Mouse (Mus musculus) liver, embryonic 13.5 days (tissue): ENCODE measurements at regions not wholly inside any gene's neighbourhood (a gene's known extent, or its start where the extent isn't known, plus 50 kb on each side); places are given as distances from the start of the nearest gene placed in this dataset.

Experiments used
- ATAC-seq: fragments of 200-750 bp; cut with Nextera tagmentation; 2 replicates; pipeline ENCODE4 v1.8.0; 2017; ENCODE audit warnings: low read depth, mild to moderate bottlenecking, moderate number of reproducible peaks, moderate library complexity
- DNase-seq: peaks from one replicate; pipeline ENCODE4 v3.0.0; 2022
- H3K27ac ChIP-seq: fragments of 300-500 bp; sonication (generic); 2 replicates; pipeline ENCODE4 v1.5.1; 2015; ENCODE audit warnings: moderate library complexity, mild to moderate bottlenecking, inconsistent platforms
- H3K27me3 ChIP-seq: fragments of 300-500 bp; sonication (generic); 2 replicates; pipeline ENCODE4 v1.6.1; 2015; ENCODE audit warnings: mild to moderate bottlenecking, inconsistent platforms
- H3K36me3 ChIP-seq: fragments of 300-500 bp; sonication (generic); 2 replicates; pipeline ENCODE4 v1.6.1; 2015; ENCODE audit warnings: mild to moderate bottlenecking, inconsistent platforms
- H3K4me1 ChIP-seq: fragments of 300-500 bp; sonication (generic); replicated peaks from 2 replicates; pipeline ENCODE4 v1.6.1; 2015; ENCODE audit warnings: inconsistent platforms
- H3K4me2 ChIP-seq: fragments of 300-500 bp; sonication (generic); 2 replicates; pipeline ENCODE4 v1.6.1; 2015; ENCODE audit warnings: inconsistent platforms, mild to moderate bottlenecking, moderate library complexity
- H3K4me3 ChIP-seq: fragments of 300-500 bp; sonication (generic); replicated peaks from 2 replicates; pipeline ENCODE4 v1.5.1; 2015; ENCODE audit warnings: mild to moderate bottlenecking, inconsistent platforms
- H3K9ac ChIP-seq: fragments of 300-500 bp; sonication (generic); 2 replicates; pipeline ENCODE4 v1.6.1; 2015; ENCODE audit warnings: mild to moderate bottlenecking, inconsistent platforms
- H3K9me3 ChIP-seq: fragments of 300-500 bp; sonication (generic); replicated peaks from 2 replicates; pipeline ENCODE4 v1.6.1; 2016; ENCODE audit warnings: inconsistent platforms
- WGBS: fragments of 180-500 bp; shearing (Covaris S2); methylation state at CpG from one replicate; pipeline ENCODE4 v1.1.7; 2015; ENCODE audit not compliant: insufficient replicate concordance; 5-methylcytosine and 5-hydroxymethylcytosine counted together

- H3K27me3 ChIP-seq = no peaks in the 10 kb centered on the region
- no peaks in the 10 kb centered on the region for H3K4me1 ChIP-seq
- 59% methylated on average over 4 of the region's 4 CpGs for WGBS
- H3K36me3 ChIP-seq = no peaks in the 10 kb centered on the region
- no peak overlapping the region for H3K4me3 ChIP-seq
- DNase-seq (no peak), ATAC-seq (no peak)
- H3K4me2 ChIP-seq = no peak overlapping the region
- H3K9ac ChIP-seq = no peak overlapping the region
- H3K9me3 ChIP-seq = no peaks in the 10 kb centered on the region
- H3K27ac ChIP-seq = no peak overlapping the region
These were observed 100.0 kb downstream of the Nfkbiz start for GRCm38 (mm10) chr16:55738741-55739140.

- H3K9me3 ChIP-seq = no peaks in the 10 kb centered on the region
- H3K9ac ChIP-seq = no peak overlapping the region
- no peaks in the 10 kb centered on the region for H3K27me3 ChIP-seq
- H3K36me3 ChIP-seq = no peaks in the 10 kb centered on the region
- H3K4me2 ChIP-seq = no peak overlapping the region
- H3K27ac ChIP-seq = no peak overlapping the region
- H3K4me3 ChIP-seq = no peak overlapping the region
- 78% methylated on average over 7 of the region's 7 CpGs for WGBS
- DNase-seq (no peak), ATAC-seq (no peak)
- H3K4me1 ChIP-seq = no peaks in the 10 kb centered on the region
These were observed 103.2 kb downstream of the Nfkbiz start for GRCm38 (mm10) chr16:55735476-55735968.

GRCm38 (mm10) chr16:55734301-55734700, 104.4 kb downstream of the Nfkbiz start:
- H3K27ac ChIP-seq = no peak overlapping the region
- no peak for ATAC-seq
- no peak for DNase-seq
- no peaks in the 10 kb centered on the region for H3K36me3 ChIP-seq
- H3K4me2 ChIP-seq = no peak overlapping the region
- H3K9ac ChIP-seq = no peak overlapping the region
- H3K4me1 ChIP-seq = no peaks in the 10 kb centered on the region
- no peaks in the 10 kb centered on the region for H3K27me3 ChIP-seq
- 70% methylated on average over 11 of the region's 11 CpGs for WGBS
- H3K9me3 ChIP-seq = no peaks in the 10 kb centered on the region
- no peak overlapping the region for H3K4me3 ChIP-seq

- ATAC-seq = no peak
- Histone ChIP-seq H3K27ac (no peak overlapping the region), H3K4me2 (no peak overlapping the region), H3K9me3 (no peaks in the 10 kb centered on the region), H3K9ac (no peak overlapping the region), H3K36me3 (no peaks in the 10 kb centered on the region), H3K4me3 (no peak overlapping the region), H3K27me3 (no peaks in the 10 kb centered on the region), H3K4me1 (no peaks in the 10 kb centered on the region)
- 71% methylated on average over 4 of the region's 4 CpGs for WGBS
- no peak for DNase-seq
These were observed 104.9 kb downstream of the Nfkbiz start for GRCm38 (mm10) chr16:55733751-55734150.

GRCm38 (mm10) chr16:55731003-55731402, 107.7 kb downstream of the Nfkbiz start:
- Histone ChIP-seq H3K4me1 (no peaks in the 10 kb centered on the region), H3K9me3 (no peaks in the 10 kb centered on the region), H3K4me3 (no peak overlapping the region), H3K36me3 (no peaks in the 10 kb centered on the region), H3K9ac (no peak overlapping the region), H3K4me2 (no peak overlapping the region), H3K27ac (no peak overlapping the region), H3K27me3 (no peaks in the 10 kb centered on the region)
- WGBS = 62% methylated on average over 8 of the region's 8 CpGs
- ATAC-seq (no peak), DNase-seq (no peak)

- no peak overlapping the region for H3K4me2 ChIP-seq
- DNase-seq = no peak
- H3K9me3 ChIP-seq = no peaks in the 10 kb centered on the region
- H3K4me3 ChIP-seq = no peak overlapping the region
- H3K36me3 ChIP-seq = no peaks in the 10 kb centered on the region
- WGBS = 41% methylated on average over 3 of the region's 3 CpGs
- no peaks in the 10 kb centered on the region for H3K4me1 ChIP-seq
- no peak overlapping the region for H3K9ac ChIP-seq
- no peak for ATAC-seq
- no peaks in the 10 kb centered on the region for H3K27me3 ChIP-seq
- H3K27ac ChIP-seq = no peak overlapping the region
These were observed 112.2 kb downstream of the Nfkbiz start for GRCm38 (mm10) chr16:55726538-55726937.

GRCm38 (mm10) chr16:55720430-55720829, 118.3 kb downstream of the Nfkbiz start:
- no peaks in the 10 kb centered on the region for H3K4me1 ChIP-seq
- H3K4me2 ChIP-seq = no peak overlapping the region
- H3K9me3 ChIP-seq = no peaks in the 10 kb centered on the region
- DNase-seq (no peak), ATAC-seq (no peak)
- no peak overlapping the region for H3K9ac ChIP-seq
- H3K27ac ChIP-seq = no peak overlapping the region
- H3K36me3 ChIP-seq = no peaks in the 10 kb centered on the region
- no peaks in the 10 kb centered on the region for H3K27me3 ChIP-seq
- WGBS = 23% methylated on average over 3 of the region's 3 CpGs
- H3K4me3 ChIP-seq = no peak overlapping the region

GRCm38 (mm10) chr16:55710017-55710416, 128.7 kb downstream of the Nfkbiz start:
- Histone ChIP-seq H3K4me3 (no peak overlapping the region), H3K4me1 (no peaks in the 10 kb centered on the region), H3K9ac (no peak overlapping the region), H3K27ac (no peak overlapping the region), H3K27me3 (no peaks in the 10 kb centered on the region), H3K9me3 (no peaks in the 10 kb centered on the region), H3K36me3 (no peaks in the 10 kb centered on the region), H3K4me2 (no peak overlapping the region)
- ATAC-seq (no peak), DNase-seq (no peak)
- WGBS = 53% methylated on average over 3 of the region's 3 CpGs

GRCm38 (mm10) chr16:55706502-55706901, 132.2 kb downstream of the Nfkbiz start:
- Histone ChIP-seq H3K4me2 (no peak overlapping the region), H3K9ac (no peak overlapping the region), H3K27ac (no peak overlapping the region), H3K4me3 (no peak overlapping the region), H3K9me3 (no peaks in the 10 kb centered on the region), H3K27me3 (no peaks in the 10 kb centered on the region), H3K4me1 (no peaks in the 10 kb centered on the region), H3K36me3 (no peaks in the 10 kb centered on the region)
- ATAC-seq = no peak
- DNase-seq = no peak

GRCm38 (mm10) chr16:55698489-55698892, 140.2 kb downstream of the Nfkbiz start:
- Histone ChIP-seq H3K9ac (no peak overlapping the region), H3K27ac (no peak overlapping the region), H3K4me3 (no peak overlapping the region), H3K9me3 (no peaks in the 10 kb centered on the region), H3K27me3 (no peaks in the 10 kb centered on the region), H3K4me1 (no peaks in the 10 kb centered on the region), H3K4me2 (no peak overlapping the region), H3K36me3 (no peaks in the 10 kb centered on the region)
- ATAC-seq (no peak), DNase-seq (no peak)
- 28% methylated on average over 3 of the region's 3 CpGs for WGBS

GRCm38 (mm10) chr16:55691069-55691468, 147.6 kb downstream of the Nfkbiz start:
- ATAC-seq (no peak), DNase-seq (no peak)
- Histone ChIP-seq H3K27ac (no peak overlapping the region), H3K36me3 (no peaks in the 10 kb centered on the region), H3K4me1 (no peaks in the 10 kb centered on the region), H3K4me2 (no peak overlapping the region), H3K9me3 (no peaks in the 10 kb centered on the region), H3K4me3 (no peak overlapping the region), H3K9ac (no peak overlapping the region), H3K27me3 (no peaks in the 10 kb centered on the region)
- WGBS = 44% methylated on average over 2 of the region's 2 CpGs

GRCm38 (mm10) chr16:55663946-55664345, 174.8 kb downstream of the Nfkbiz start:
- Histone ChIP-seq H3K4me2 (no peak overlapping the region), H3K9ac (no peak overlapping the region), H3K9me3 (no peaks in the 10 kb centered on the region), H3K27ac (no peak overlapping the region), H3K27me3 (no peaks in the 10 kb centered on the region), H3K4me3 (no peak overlapping the region), H3K36me3 (no peaks in the 10 kb centered on the region), H3K4me1 (no peaks in the 10 kb centered on the region)
- ATAC-seq (no peak), DNase-seq (no peak)
- WGBS = 61% methylated on average over 1 of the region's 1 CpGs
